Mouse (Mus musculus): ENCODE results near the gene Cdk2ap1. TPM values are rescaled to one million over a fixed set of nuclear protein-coding genes. Genes with fewer than 3 reads are reported as not detected.

Gene Cdk2ap1
- total and polyA plus RNA-seq, 2 experiments = 13.4 to 38.2 TPM

GRCm38 (mm10) chr5:124353726-124354547, 8.9 kb downstream of the Cdk2ap1 start:
- Histone ChIP-seq H3K27me3 (ENCODE audit: control insufficient read depth, insufficient read depth, low read length) (no peaks in the 10 kb centered on the region), H3K27ac (replicated peaks; ENCODE audit: insufficient read depth, low read depth, low read length) (peak overlapping the region; percentile 70), H3K79me2 (ENCODE audit: control insufficient read depth, insufficient read depth, low read length) (peaks cover 10% of the 10 kb centered on the region; the same call in 1 of the 2 replicates), H3K4me1 (ENCODE audit: control insufficient read depth, insufficient read depth, low read length) (peaks cover 6% of the 10 kb centered on the region; the same call in 1 of the 2 replicates), H3K4me3 (ENCODE audit: insufficient read depth, low read depth, low read length) (peak overlapping the region; percentile 96), H3K9ac (ENCODE audit: low read depth, low read length) (peak overlapping the region; percentile 100), H3K36me3 (ENCODE audit: control insufficient read depth, insufficient read depth, low read length) (no peaks in the 10 kb centered on the region)
- under 1% methylated on average over 83 of the region's 132 CpGs for WGBS
- DNase-seq (ENCODE audit: extremely low read depth, low read depth, low spot score) = no peak
- no peak for TF ChIP-seq POLR2A (IDR thresholded peaks at IDR 0.05; ENCODE audit: extremely low read depth, insufficient read depth, low read length)
- peak; percentile 47; the same call in 1 of the 2 replicates for TF ChIP-seq CTCF (IDR thresholded peaks at IDR 0.05; ENCODE audit: low read depth, low read length)

DNA sequence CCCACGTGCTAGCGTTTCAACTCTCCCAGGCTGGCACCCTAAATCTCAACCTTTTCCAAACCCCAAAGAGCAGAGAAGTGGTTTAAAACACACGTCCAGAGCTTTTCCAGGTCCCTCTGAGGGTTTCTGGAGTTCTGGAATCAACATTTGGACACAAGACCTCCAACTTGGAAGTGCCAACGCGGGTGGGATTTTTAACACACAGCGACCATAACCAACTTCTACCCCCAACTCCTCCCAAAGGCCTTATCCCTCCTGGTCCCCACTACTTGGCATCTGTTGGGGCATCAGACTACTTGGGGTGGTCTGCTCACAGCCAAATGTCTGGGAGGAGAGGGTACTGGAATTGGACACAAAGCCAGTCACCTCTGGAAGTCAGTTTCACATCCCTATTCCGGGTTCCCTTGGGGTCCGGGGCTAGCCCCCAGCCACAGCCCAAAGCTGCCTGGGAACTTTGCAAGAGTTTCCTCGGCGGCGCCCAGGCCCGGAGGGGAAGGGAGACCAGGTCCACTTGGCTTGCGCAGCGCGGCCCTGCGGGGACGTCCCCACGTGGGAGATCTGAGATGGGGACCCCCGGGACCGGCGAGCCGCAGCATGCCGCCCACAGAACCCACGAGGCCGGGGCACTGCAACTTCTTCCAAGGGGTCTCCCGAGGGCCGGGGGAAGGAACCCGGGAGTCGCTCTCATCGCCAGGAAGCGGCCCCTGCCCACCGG, 9.7 kb downstream of the Cdk2ap1 start:
- peaks cover 10% of the 10 kb centered on the region; the same call in 1 of the 2 replicates for H3K79me2 ChIP-seq (ENCODE audit: control insufficient read depth, insufficient read depth, low read length)

DNA sequence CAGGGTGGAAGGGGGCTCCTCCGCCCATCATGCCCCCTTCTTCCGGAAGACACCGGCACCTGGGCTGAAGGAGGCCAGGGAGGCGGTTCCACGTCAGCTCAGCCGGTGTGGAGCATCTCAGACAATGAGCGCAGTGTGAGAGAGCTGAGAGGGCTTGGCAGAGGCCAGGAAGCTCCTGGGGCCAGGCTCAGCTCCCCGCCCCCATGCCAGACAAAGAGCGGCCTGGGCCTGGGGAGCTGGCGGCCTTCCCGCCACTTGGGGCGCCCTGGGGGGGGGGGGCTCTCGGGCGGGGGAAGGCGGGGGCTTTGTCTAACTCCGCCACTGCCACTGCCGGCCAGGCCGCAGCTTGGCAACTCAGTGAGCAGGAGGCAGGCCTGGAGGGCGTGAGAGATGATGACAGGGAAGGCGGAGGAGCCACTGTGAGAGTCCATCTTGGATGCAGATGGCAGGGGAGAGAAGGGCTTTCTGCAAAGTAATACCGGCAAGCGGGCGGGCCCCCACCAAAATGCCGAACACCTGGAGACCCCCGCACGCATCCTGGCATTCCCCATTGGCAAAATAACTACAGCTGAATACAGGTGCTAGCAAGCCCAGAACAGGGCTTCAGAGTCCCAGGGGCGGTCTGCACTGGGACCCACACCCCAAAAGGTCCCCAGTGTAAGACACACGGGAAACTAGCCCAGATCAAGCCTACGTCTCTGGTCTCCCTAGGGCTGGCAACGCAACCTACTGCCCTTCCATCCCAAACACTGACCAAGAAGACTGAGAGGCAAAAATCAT, 10.6 kb downstream of the Cdk2ap1 start:
- Histone ChIP-seq H3K27me3 (ENCODE audit: control insufficient read depth, insufficient read depth, low read length) (no peaks in the 10 kb centered on the region), H3K27ac (replicated peaks; ENCODE audit: insufficient read depth, low read depth, low read length) (no peak overlapping the region), H3K36me3 (ENCODE audit: control insufficient read depth, insufficient read depth, low read length) (peaks cover 4% of the 10 kb centered on the region; the same call in 1 of the 2 replicates), H3K79me2 (ENCODE audit: control insufficient read depth, insufficient read depth, low read length) (peaks cover 10% of the 10 kb centered on the region; the same call in 1 of the 2 replicates), H3K4me1 (ENCODE audit: control insufficient read depth, insufficient read depth, low read length) (peaks cover 6% of the 10 kb centered on the region; the same call in 1 of the 2 replicates), H3K4me3 (ENCODE audit: insufficient read depth, low read depth, low read length) (no peak overlapping the region; the same call in 1 of the 2 replicates), H3K9ac (ENCODE audit: low read depth, low read length) (no peak overlapping the region; the same call in 1 of the 2 replicates)
- no peak for DNase-seq (ENCODE audit: extremely low read depth, low read depth, low spot score)
- TF ChIP-seq CTCF (IDR thresholded peaks at IDR 0.05; ENCODE audit: low read depth, low read length) (no peak), POLR2A (IDR thresholded peaks at IDR 0.05; ENCODE audit: extremely low read depth, insufficient read depth, low read length) (no peak)
- 38% methylated on average over 28 of the region's 30 CpGs for WGBS

More for the DNA sequence above, 9.7 kb downstream of the Cdk2ap1 start:
- H3K36me3 ChIP-seq (ENCODE audit: control insufficient read depth, insufficient read depth, low read length) = peaks cover 1% of the 10 kb centered on the region; the same call in 1 of the 2 replicates
- peaks cover 6% of the 10 kb centered on the region; the same call in 1 of the 2 replicates for H3K4me1 ChIP-seq (ENCODE audit: control insufficient read depth, insufficient read depth, low read length)
- WGBS = 4% methylated on average over 32 of the region's 32 CpGs
- TF ChIP-seq POLR2A (IDR thresholded peaks at IDR 0.05; ENCODE audit: extremely low read depth, insufficient read depth, low read length) = no peak
- TF ChIP-seq CTCF (IDR thresholded peaks at IDR 0.05; ENCODE audit: low read depth, low read length) = no peak
- no peak overlapping the region for H3K27ac ChIP-seq (replicated peaks; ENCODE audit: insufficient read depth, low read depth, low read length)
- peak overlapping the region; percentile 96 for H3K4me3 ChIP-seq (ENCODE audit: insufficient read depth, low read depth, low read length)
- H3K9ac ChIP-seq (ENCODE audit: low read depth, low read length) = peak overlapping the region; percentile 100
- no peaks in the 10 kb centered on the region for H3K27me3 ChIP-seq (ENCODE audit: control insufficient read depth, insufficient read depth, low read length)
- no peak for DNase-seq (ENCODE audit: extremely low read depth, low read depth, low spot score)

- peaks cover 6% of the 10 kb centered on the region; the same call in 1 of the 2 replicates for H3K4me1 ChIP-seq (ENCODE audit: control insufficient read depth, insufficient read depth, low read length)
- peaks cover 10% of the 10 kb centered on the region; the same call in 1 of the 2 replicates for H3K79me2 ChIP-seq (ENCODE audit: control insufficient read depth, insufficient read depth, low read length)
- 84% methylated on average over 3 of the region's 3 CpGs for WGBS
- no peak for DNase-seq (ENCODE audit: extremely low read depth, low read depth, low spot score)
- H3K27ac ChIP-seq (replicated peaks; ENCODE audit: insufficient read depth, low read depth, low read length) = no peak overlapping the region
- no peak overlapping the region for H3K4me3 ChIP-seq (ENCODE audit: insufficient read depth, low read depth, low read length)
- TF ChIP-seq POLR2A (IDR thresholded peaks at IDR 0.05; ENCODE audit: extremely low read depth, insufficient read depth, low read length) (no peak), CTCF (IDR thresholded peaks at IDR 0.05; ENCODE audit: low read depth, low read length) (no peak)
- H3K27me3 ChIP-seq (ENCODE audit: control insufficient read depth, insufficient read depth, low read length) = no peaks in the 10 kb centered on the region
- peaks cover 5% of the 10 kb centered on the region; the same call in 1 of the 2 replicates for H3K36me3 ChIP-seq (ENCODE audit: control insufficient read depth, insufficient read depth, low read length)
- H3K9ac ChIP-seq (ENCODE audit: low read depth, low read length) = no peak overlapping the region
These were observed 11.3 kb downstream of the Cdk2ap1 start for GRCm38 (mm10) chr5:124351604-124352003.

DNA sequence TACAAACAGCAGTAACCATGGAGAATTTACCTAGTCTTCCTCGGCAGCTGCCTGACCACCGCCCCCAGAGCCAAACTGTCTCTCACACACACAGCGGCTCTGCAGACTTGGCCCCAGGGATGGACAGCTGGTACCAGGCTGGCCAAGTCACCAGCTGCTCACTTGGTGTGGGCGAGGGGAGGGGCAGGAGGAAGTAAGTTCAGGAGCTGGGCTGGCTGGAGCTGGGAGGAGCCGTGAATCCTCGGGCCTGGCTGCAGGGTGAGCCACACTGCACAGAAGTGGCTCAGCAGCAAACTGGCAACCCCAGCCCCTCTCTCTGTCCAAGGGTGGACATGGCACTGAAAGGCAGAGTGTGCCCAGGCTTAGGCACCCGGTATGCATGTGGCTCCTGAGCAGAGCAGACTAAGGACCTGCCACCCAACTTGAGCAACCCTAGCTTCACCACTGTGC, 11.7 kb downstream of the Cdk2ap1 start:
- WGBS = 48% methylated on average over 7 of the region's 7 CpGs
- TF ChIP-seq POLR2A (IDR thresholded peaks at IDR 0.05; ENCODE audit: extremely low read depth, insufficient read depth, low read length) (no peak), CTCF (IDR thresholded peaks at IDR 0.05; ENCODE audit: low read depth, low read length) (no peak)
- DNase-seq (ENCODE audit: extremely low read depth, low read depth, low spot score) = no peak
- no peaks in the 10 kb centered on the region for H3K27me3 ChIP-seq (ENCODE audit: control insufficient read depth, insufficient read depth, low read length)
- H3K36me3 ChIP-seq (ENCODE audit: control insufficient read depth, insufficient read depth, low read length) = peaks cover 9% of the 10 kb centered on the region; the same call in 1 of the 2 replicates
- peaks cover 6% of the 10 kb centered on the region; the same call in 1 of the 2 replicates for H3K4me1 ChIP-seq (ENCODE audit: control insufficient read depth, insufficient read depth, low read length)
- H3K4me3 ChIP-seq (ENCODE audit: insufficient read depth, low read depth, low read length) = no peak overlapping the region
- no peak overlapping the region for H3K27ac ChIP-seq (replicated peaks; ENCODE audit: insufficient read depth, low read depth, low read length)
- peaks cover 10% of the 10 kb centered on the region; the same call in 1 of the 2 replicates for H3K79me2 ChIP-seq (ENCODE audit: control insufficient read depth, insufficient read depth, low read length)
- H3K9ac ChIP-seq (ENCODE audit: low read depth, low read length) = no peak overlapping the region
